Mouse (Mus musculus) ES-CJ7 (cell line): Measurements from ENCODE around the gene Foxp2.

Experiments used
- DNase-seq: peaks from one replicate; pipeline ENCODE4 v3.0.0; 2011; ENCODE audit warnings: low read depth, low spot score

Foxp2 gene

GRCm38 (mm10) chr6:14901183-14901970 is at the start of gene Foxp2:
Foxp2 (plus strand) TSS chr6:14901349.
- peak; percentile 63 for DNase-seq

GRCm38 (mm10) chr6:14885199-14885598 is 15.9 kb upstream of the Foxp2 start:
- no peak for DNase-seq

- no peak for DNase-seq
Measured at GRCm38 (mm10) chr6:14897028-14897427, 4.1 kb upstream of the Foxp2 start.

GRCm38 (mm10) chr6:14898096-14898855 is 2.9 kb upstream of the Foxp2 start:
- DNase-seq = peak; percentile 27

GRCm38 (mm10) chr6:14899021-14899610 is 2.0 kb upstream of the Foxp2 start:
- peak; percentile 21 for DNase-seq

GRCm38 (mm10) chr6:14899936-14900578 is 1.1 kb upstream of the Foxp2 start:
- peak; percentile 45 for DNase-seq

GRCm38 (mm10) chr6:14900579-14901021 is 549 bp upstream of the Foxp2 start:
- DNase-seq = peak; percentile 82

- DNase-seq = peak; percentile 17
Measured at GRCm38 (mm10) chr6:14901971-14902670, 972 bp downstream of the Foxp2 start.

GRCm38 (mm10) chr6:14903271-14903965 is 2.3 kb downstream of the Foxp2 start:
- no peak for DNase-seq

- DNase-seq = no peak
Measured at GRCm38 (mm10) chr6:14915066-14915465, 13.9 kb downstream of the Foxp2 start.

GRCm38 (mm10) chr6:14922704-14923103 is 21.6 kb downstream of the Foxp2 start:
- DNase-seq = no peak

- no peak for DNase-seq
Measured at GRCm38 (mm10) chr6:14924976-14925489, 23.9 kb downstream of the Foxp2 start.

- DNase-seq = no peak
Measured at GRCm38 (mm10) chr6:14951060-14951459, 49.9 kb downstream of the Foxp2 start.

GRCm38 (mm10) chr6:14952731-14953130 is 51.6 kb downstream of the Foxp2 start:
- no peak for DNase-seq

- no peak for DNase-seq
Measured at GRCm38 (mm10) chr6:14977042-14977441, 75.9 kb downstream of the Foxp2 start.

- no peak for DNase-seq
Measured at GRCm38 (mm10) chr6:14978201-14978600, 77.1 kb downstream of the Foxp2 start.

GRCm38 (mm10) chr6:15008113-15008512 is 107.0 kb downstream of the Foxp2 start:
- no peak for DNase-seq

- no peak for DNase-seq
Measured at GRCm38 (mm10) chr6:15028488-15028887, 127.3 kb downstream of the Foxp2 start.

GRCm38 (mm10) chr6:15029446-15030125 is 128.4 kb downstream of the Foxp2 start:
- no peak for DNase-seq

GRCm38 (mm10) chr6:15063246-15063645 is 162.1 kb downstream of the Foxp2 start:
- peak; percentile 5 for DNase-seq
